Mouse (Mus musculus) CH12.LX (cell line): ENCODE measurements at regions not wholly inside any gene's neighbourhood (a gene's known extent, or its start where the extent isn't known, plus 50 kb on each side); places are given as distances from the start of the nearest gene placed in this dataset.

ENCODE experiments used
- CHD2 ChIP-seq: IDR thresholded peaks from 2 replicates; pipeline ENCODE4 v1.6.1; 2011; ENCODE audit warnings: low read length, improper control_type of control experiment
- CTCF ChIP-seq, 2 experiments: IDR thresholded peaks in 1 of 2; conservative IDR thresholded peaks in 1 of 2; 2 replicates each; pipeline ENCODE4 v1.5.1; 2011 to 2012; ENCODE audit warnings: low read depth in 2 of 2, low read length in 2 of 2, improper control_type of control experiment in 1 of 2, inconsistent platforms in 1 of 2, mild to moderate bottlenecking in 1 of 2, moderate library complexity in 1 of 2
- MXI1 ChIP-seq: IDR thresholded peaks from 2 replicates; pipeline ENCODE4 v1.6.1; 2011; ENCODE audit warnings: mild to moderate bottlenecking, low read depth, low read length, improper control_type of control experiment

GRCm38 (mm10) chr10:67618112-67618511 lies 69.4 kb upstream of the Ado start:
- TF ChIP-seq CHD2 (no peak), CTCF (conservative IDR thresholded peaks at IDR 0.05 in 1 of 2, IDR thresholded peaks at IDR 0.05 in 1 of 2; ENCODE audit: low read depth in 2 of 2, low read length in 2 of 2) (no peak), MXI1 (no peak)
